Mouse (Mus musculus): ENCODE data around the gene Gm3099. TPM values are rescaled to one million over a fixed set of nuclear protein-coding genes. Genes with fewer than 3 reads are reported as not detected.
"Not testable (repeated sequence)": the region's sequence is repeated elsewhere in the genome, so short reads cannot be mapped to it uniquely, and the experiment has no call there.

Gene Gm3099
- polyA plus RNA-seq (2016; fragmentation: Nextera tagmentation; extraction: Ambion mirVana), result not detected in 2 replicates

DNA sequence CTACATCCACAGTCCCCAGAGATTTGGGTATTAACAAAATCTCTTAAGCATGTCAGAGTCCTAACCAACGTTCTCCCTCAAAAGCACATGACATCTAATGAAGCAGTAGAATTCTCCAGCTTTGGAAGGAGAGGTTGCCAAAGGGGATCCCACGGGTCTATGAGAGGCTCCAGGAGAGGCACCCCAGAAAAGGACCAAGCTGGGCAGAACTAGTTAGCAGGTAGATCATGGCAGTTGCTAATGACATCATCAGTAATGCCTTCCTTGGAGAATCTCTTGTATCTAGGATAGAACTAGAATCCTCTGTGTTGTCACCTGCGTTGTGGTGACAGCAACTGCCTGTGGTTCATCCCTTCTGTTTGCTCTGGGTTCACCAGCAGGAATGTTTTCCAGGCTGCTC, at the start of gene Gm3099:
Gene Gm3099, plus strand, starts transcription at position 301 of the 400 bp plus-strand sequence.
- not testable (repeated sequence) for H3K27ac ChIP-seq (replicated peaks); H3K4me1 ChIP-seq; H3K4me3 ChIP-seq; H3K9me3 ChIP-seq (replicated peaks); H3K36me3 ChIP-seq; DNase-seq (ENCODE audit: low spot score); H3K27me3 ChIP-seq (ENCODE audit: low read depth, poor library complexity, severe bottlenecking)
- WGBS, result 56% methylated on average over 1 of the region's 3 CpGs

DNA sequence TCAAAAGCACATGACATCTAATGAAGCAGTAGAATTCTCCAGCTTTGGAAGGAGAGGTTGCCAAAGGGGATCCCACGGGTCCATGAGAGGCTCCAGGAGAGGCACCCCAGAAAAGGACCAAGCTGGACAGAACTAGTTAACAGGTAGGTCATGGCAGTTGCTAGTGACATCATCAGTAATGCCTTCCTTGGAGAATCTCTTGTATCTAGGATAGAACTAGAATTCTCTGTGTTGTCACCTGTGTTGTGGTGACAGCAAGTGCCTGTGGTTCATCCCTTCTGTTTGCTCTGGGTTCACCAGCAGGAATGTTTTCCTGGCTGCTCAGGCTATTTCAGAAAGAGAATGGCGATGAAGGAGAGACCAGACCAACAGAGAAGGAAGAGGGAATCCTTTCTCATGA, 34.9 kb upstream of the Gm3099 start, which contains the start of gene Gm3095:
Gene Gm3095, plus strand, starts transcription at position 301 of the 400 bp plus-strand sequence.
- no CpG with 5 or more reads among the region's 2 CpGs for WGBS
- not testable (repeated sequence) for H3K4me3 ChIP-seq; DNase-seq (ENCODE audit: low spot score); H3K9me3 ChIP-seq (replicated peaks); H3K27ac ChIP-seq (replicated peaks); H3K27me3 ChIP-seq (ENCODE audit: low read depth, poor library complexity, severe bottlenecking); H3K36me3 ChIP-seq; H3K4me1 ChIP-seq

DNA sequence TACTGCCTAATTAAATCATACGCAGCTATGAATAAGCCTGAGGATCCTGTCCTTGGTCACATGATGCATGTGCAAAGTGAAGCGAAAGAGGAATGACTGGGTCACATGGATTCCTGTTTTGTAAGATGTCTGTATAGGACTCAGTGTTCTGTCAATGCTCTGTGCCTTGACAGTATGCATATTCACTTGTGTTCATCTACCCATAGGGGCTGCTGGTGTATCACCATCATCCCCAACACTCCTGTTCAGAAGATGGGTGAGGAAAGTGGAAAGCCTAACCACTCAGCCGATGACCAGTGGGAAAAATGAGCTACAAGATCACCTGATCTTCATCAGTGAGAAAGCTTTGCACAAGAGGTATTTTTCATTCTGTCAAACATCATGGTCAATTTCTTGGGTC, 25.4 kb downstream of the Gm3099 start, which contains the start of gene Gm5796:
Gene Gm5796, plus strand, starts transcription at position 301 of the 400 bp plus-strand sequence.
- not testable (repeated sequence) for H3K4me3 ChIP-seq, H3K36me3 ChIP-seq
- WGBS, result 89% methylated on average over 1 of the region's 3 CpGs

More for the DNA sequence above, 25.4 kb downstream of the Gm3099 start, which contains the start of gene Gm5796:
- not testable (repeated sequence) for H3K4me1 ChIP-seq; H3K9me3 ChIP-seq (replicated peaks); H3K27me3 ChIP-seq (ENCODE audit: low read depth, poor library complexity, severe bottlenecking); DNase-seq (ENCODE audit: low spot score); H3K27ac ChIP-seq (replicated peaks)

Other genes starting within 250 kb of the Gm3099 start
- 0.29 and 0.41 TPM in 2 replicates for gene Gm3002, start 188.3 kb upstream of the Gm3099 start, polyA plus RNA-seq (2016; fragmentation: Nextera tagmentation; extraction: Ambion mirVana)
- not detected in 2 replicates for gene Gm3033, start 152.1 kb upstream of the Gm3099 start, polyA plus RNA-seq (2016; fragmentation: Nextera tagmentation; extraction: Ambion mirVana)
- 0.19 TPM in 1 of 2 replicates, not detected in the other for gene Gm2916, start 114.2 kb upstream of the Gm3099 start, polyA plus RNA-seq (2016; fragmentation: Nextera tagmentation; extraction: Ambion mirVana)
- gene Gm3029, start 66.6 kb upstream of the Gm3099 start, polyA plus RNA-seq (2016; fragmentation: Nextera tagmentation; extraction: Ambion mirVana), result not detected in 2 replicates
- gene Gm3095, start 34.8 kb upstream of the Gm3099 start, polyA plus RNA-seq (2016; fragmentation: Nextera tagmentation; extraction: Ambion mirVana), result not detected in 2 replicates
- gene Gm5796, start 25.5 kb downstream of the Gm3099 start, polyA plus RNA-seq (2016; fragmentation: Nextera tagmentation; extraction: Ambion mirVana), result 0.43 and 0.55 TPM in 2 replicates
- gene Gm3115, start 85.7 kb downstream of the Gm3099 start, polyA plus RNA-seq (2016; fragmentation: Nextera tagmentation; extraction: Ambion mirVana), result not detected in 2 replicates
- gene Gm8108, start 112.1 kb downstream of the Gm3099 start, polyA plus RNA-seq (2016; fragmentation: Nextera tagmentation; extraction: Ambion mirVana), result 0.51 and 0.52 TPM in 2 replicates
- gene Gm3127, start 166.6 kb downstream of the Gm3099 start, polyA plus RNA-seq (2016; fragmentation: Nextera tagmentation; extraction: Ambion mirVana), result not detected in 2 replicates
- 0.81 and 1.5 TPM in 2 replicates for gene Gm2974, start 184.2 kb downstream of the Gm3099 start, polyA plus RNA-seq (2016; fragmentation: Nextera tagmentation; extraction: Ambion mirVana)

All from midbrain, embryonic 10.5 days (tissue).